Mouse (Mus musculus) large intestine, adult 2 months (tissue): ENCODE measurements around the gene Hoxb4. TPM values are rescaled to one million over a fixed set of nuclear protein-coding genes. Genes with fewer than 3 reads are reported as not detected.

ENCODE experiments used
- DNase-seq: peaks from one replicate; pipeline ENCODE4 v3.0.0-alpha.2; 2012; ENCODE audit warnings: low read depth, low spot score
- WGBS: fragments of 180-500 bp; shearing (Covaris S2); methylation state at CpG from one replicate; pipeline ENCODE4 v1.1.7; 2018; 5-methylcytosine and 5-hydroxymethylcytosine counted together
- polyA plus RNA-seq: library from polyadenylated mRNA; depleted of rRNA; stranded (reverse); fragments of >200 nt; gene quantifications from 2 replicates; pipeline ENCODE4 v1.2.3, GENCODE M21; 2012; rRNA removed

Gene Hoxb4
- polyA plus RNA-seq = 2.5 and 3.0 TPM in 2 replicates

GRCm38 (mm10) chr11:96317608-96318367 is at the start of gene Hoxb4:
Gene Hoxb4, plus strand, starts transcription at chr11:96318267.
- no peak for DNase-seq
- 27% methylated on average over 28 of the region's 28 CpGs for WGBS

- WGBS = under 1% methylated on average over 19 of the region's 19 CpGs
- no peak for DNase-seq
Observed at GRCm38 (mm10) chr11:96269869-96270268, 48.2 kb upstream of the Hoxb4 start.

DNA sequence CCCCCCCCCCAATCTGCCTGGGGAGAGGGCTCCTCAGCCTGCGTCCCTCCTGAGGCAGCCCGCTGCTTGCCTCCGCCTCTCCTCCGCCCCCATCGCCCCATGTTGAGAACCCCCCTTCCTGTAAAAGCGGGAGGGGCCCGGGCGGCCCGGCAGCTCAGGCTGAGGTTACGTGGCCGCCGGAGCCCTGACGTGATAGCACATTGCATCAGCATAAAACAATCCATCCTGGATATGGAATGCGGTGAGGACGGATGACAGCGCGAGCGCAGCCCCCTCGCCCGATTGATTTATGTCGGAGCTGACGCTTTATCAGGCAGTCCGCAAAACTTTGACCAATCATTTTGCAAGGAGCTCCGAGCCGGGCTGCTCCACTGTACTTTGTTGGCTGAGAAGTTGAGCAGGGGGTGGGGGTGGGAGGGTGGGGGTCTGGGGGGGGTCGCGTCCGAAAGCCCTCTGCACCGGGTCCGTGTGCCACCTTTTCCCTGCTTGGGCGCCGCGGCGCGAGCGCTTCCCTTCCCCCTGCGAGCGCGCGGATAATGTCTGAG is 47.0 kb upstream of the Hoxb4 start, which contains the start of gene Hoxb9:
Gene Hoxb9, plus strand, starts transcription at position 462 of the 545 bp plus-strand sequence.
- DNase-seq = no peak
- 1% methylated on average over 40 of the region's 40 CpGs for WGBS

DNA sequence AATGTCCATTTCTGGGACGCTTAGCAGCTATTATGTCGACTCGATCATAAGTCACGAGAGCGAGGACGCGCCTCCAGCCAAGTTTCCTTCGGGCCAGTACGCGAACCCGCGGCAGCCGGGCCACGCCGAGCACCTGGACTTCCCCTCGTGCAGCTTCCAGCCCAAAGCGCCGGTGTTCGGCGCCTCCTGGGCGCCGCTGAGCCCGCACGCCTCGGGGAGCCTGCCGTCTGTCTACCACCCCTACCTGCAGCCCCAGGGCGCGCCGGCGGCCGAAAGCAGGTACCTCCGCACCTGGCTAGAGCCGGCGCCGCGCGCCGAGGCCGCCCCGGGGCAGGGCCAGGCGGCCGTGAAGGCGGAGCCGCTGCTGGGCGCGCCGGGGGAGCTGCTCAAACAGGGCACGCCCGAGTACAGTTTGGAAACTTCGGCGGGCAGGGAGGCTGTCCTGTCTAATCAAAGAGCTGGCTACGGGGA is 46.5 kb upstream of the Hoxb4 start:
- no peak for DNase-seq
- WGBS = under 1% methylated on average over 52 of the region's 52 CpGs

- 2% methylated on average over 57 of the region's 58 CpGs for WGBS
- no peak for DNase-seq
Observed at GRCm38 (mm10) chr11:96272024-96272921, 45.8 kb upstream of the Hoxb4 start.

GRCm38 (mm10) chr11:96274428-96274827 is 43.6 kb upstream of the Hoxb4 start:
- DNase-seq = no peak
- WGBS = 35% methylated on average over 10 of the region's 10 CpGs

DNA sequence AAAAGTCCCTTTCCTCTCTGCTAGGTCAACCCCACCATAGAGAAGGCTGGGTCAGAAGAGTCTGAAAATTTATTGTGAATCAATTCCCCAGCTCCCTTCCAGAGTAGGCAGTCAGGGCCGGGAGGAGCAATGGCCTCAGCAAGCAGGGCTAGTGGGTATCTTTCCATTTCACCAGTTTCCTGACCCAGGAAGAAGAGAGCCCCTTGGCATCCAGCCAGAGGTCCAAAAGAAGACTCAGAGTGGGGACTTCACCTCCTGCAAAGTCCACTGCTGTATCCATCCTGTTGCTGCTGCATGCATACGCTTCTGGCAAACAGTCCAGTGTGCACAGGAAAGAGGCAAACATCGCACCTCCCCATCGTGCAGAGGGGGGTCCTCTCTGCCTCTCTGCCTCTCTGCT is 42.2 kb upstream of the Hoxb4 start:
- no peak for DNase-seq
- 26% methylated on average over 4 of the region's 4 CpGs for WGBS

- DNase-seq = no peak
- 2% methylated on average over 35 of the region's 35 CpGs for WGBS
Observed at GRCm38 (mm10) chr11:96277151-96278044, 40.7 kb upstream of the Hoxb4 start.

GRCm38 (mm10) chr11:96278324-96278723 is 39.7 kb upstream of the Hoxb4 start:
- no peak for DNase-seq
- WGBS = 5% methylated on average over 14 of the region's 14 CpGs

DNA sequence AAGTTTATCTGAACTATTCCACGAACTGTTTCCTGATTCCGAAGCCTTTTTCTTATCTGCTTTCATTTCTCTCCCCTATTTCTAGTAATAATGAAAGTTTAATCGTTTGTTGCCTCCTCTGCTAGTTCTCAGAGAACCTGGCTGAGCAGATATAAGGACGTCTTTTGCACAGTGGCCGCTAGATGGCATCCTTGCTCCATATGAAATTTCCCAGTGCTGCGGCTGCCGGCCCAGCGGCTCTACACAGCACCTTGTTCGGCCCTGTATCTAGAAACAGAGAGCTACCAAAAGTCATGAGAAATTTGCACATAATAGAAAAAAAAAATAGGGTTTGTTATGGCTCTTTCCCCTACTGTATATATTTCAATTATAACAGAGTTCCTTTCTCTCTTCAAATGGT is 39.3 kb upstream of the Hoxb4 start:
- DNase-seq = no peak
- under 1% methylated on average over 9 of the region's 9 CpGs for WGBS

GRCm38 (mm10) chr11:96279421-96280233 is 38.4 kb upstream of the Hoxb4 start:
- DNase-seq = no peak
- WGBS = 9% methylated on average over 31 of the region's 31 CpGs

DNA sequence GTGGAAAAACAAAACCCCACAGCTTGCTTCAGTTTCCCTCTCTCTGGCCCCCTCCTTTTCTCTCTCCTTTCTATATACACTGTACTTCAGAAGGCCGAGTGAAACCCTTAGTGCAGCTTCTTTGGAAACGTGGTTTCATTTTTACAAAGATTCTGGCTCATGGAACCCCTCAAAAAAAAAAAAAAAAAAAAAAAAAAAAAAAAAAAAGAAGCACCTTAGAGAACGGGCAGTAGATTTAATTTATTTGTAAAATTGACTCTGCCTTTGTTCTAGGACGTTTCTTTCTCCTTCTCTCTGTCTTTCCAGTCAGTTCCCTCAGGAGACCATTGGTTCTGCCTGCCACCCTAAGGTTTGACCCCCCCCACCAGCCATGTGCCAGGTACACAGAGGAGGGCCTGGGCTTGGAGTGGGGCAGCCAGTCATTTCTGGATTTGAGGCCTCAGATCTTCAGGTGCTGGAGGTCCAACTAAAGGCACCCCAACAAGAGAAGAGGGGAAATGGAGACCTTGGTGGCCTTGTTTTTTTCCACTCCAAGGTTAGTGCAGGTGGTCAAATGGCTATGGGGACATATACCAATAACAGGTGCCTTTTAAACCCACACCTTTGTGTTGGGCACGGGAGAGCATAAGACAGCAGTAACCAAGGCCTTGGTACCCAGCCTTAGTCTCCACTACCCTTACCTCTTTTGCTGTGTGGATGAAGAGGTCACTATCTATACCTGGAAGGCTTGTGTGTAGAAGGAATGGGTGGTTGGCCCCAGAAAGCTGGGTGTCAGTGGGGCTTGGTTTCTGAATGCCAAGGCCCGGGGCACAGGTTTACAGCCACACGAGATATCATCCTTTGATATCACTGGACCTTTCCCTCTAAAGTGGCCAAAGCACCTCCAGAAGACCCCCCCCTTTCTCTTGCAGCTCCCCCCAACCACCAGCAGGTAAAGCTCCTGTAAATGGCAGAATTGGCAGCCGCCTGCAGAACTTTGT is 37.4 kb upstream of the Hoxb4 start:
- WGBS = 22% methylated on average over 8 of the region's 8 CpGs
- DNase-seq = no peak

DNA sequence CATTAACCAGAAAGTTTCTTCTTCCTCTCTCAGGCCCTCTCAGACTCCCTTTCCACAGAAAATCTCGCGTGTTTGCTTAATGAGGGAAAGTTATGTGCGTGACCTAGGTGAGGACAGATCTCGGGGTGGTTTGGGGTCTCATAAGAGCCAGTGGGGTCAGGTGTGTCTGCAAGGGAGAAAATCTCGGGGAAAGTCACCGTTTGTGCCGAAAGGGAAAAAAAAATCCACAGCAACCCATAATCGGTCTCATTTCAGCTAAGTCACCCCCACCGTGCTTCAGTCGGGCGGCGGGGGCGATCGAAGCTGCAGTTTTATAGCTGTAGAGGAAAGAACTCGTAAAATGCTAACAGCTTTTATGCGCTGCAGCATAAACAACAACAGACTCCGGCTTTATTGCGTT is 36.7 kb upstream of the Hoxb4 start:
- no peak for DNase-seq
- WGBS = 10% methylated on average over 18 of the region's 18 CpGs

GRCm38 (mm10) chr11:96281855-96282570 is 36.1 kb upstream of the Hoxb4 start, which contains the start of gene Hoxb8:
Gene Hoxb8, plus strand, starts transcription at chr11:96281905.
- no peak for DNase-seq
- WGBS = 5% methylated on average over 27 of the region's 27 CpGs

DNA sequence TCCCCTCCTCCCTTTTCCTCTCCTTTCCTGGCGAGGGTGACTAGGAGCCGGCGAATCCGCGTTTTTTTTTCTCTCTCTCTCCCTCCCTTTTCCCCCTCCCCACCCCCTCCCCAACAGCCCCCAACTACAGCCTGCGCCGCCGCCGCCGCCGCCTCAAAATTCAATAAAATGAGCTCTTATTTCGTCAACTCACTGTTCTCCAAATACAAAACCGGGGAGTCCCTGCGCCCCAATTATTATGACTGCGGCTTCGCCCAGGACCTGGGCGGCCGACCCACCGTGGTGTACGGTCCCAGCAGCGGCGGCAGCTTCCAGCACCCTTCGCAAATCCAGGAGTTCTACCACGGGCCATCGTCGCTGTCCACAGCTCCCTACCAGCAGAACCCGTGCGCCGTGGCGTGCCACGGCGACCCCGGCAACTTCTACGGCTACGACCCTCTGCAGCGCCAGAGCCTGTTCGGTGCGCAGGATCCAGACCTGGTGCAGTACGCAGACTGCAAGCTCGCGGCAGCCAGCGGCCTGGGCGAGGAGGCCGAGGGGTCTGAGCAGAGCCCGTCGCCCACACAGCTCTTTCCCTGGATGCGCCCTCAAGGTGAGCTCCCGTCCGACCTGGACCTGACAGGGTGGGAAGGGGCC is 35.2 kb upstream of the Hoxb4 start:
- DNase-seq = no peak
- 4% methylated on average over 49 of the region's 49 CpGs for WGBS

GRCm38 (mm10) chr11:96284041-96284749 is 33.9 kb upstream of the Hoxb4 start:
- DNase-seq = no peak
- 2% methylated on average over 49 of the region's 49 CpGs for WGBS
